Mouse (Mus musculus) spleen, postnatal 4 days (tissue): ENCODE data around the gene Mical1.
A peak's percentile ranks its signal among the peaks of the same experiment; 100 is the strongest.
"Not testable (repeated sequence)": the region's sequence is repeated elsewhere in the genome, so short reads cannot be mapped to it uniquely, and the experiment has no call there.

Experiments
- DNase-seq, 2 experiments: peaks; one replicate each; pipeline ENCODE4 v3.0.0; 2022; ENCODE audit warnings: low spot score in 2 of 2

Mical1 gene

GRCm38 (mm10) chr10:41477278-41478181, 1.4 kb downstream of the Mical1 start:
- peak; percentile 29 to 69 for DNase-seq

DNA sequence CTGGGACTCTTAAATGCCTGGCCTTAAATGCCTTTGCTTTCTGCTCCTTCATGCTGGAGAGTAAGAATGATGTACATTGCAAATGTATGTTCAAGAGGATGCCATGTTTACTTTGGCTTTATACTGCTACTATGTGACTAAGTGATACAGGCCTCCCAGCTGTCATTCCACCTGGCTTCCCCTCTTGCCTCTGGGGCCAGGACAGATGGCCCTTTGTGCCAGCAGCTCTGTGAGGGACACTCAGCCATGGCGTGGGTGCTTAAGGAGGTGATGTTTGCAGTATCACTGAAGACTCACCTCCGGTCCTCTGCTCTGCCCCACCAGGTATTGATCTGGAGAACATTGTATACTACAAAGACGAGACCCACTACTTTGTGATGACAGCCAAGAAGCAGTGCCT, 3.8 kb downstream of the Mical1 start:
- DNase-seq, result no peak

GRCm38 (mm10) chr10:41480938-41481880, 5.1 kb downstream of the Mical1 start:
- no peak for DNase-seq

DNA sequence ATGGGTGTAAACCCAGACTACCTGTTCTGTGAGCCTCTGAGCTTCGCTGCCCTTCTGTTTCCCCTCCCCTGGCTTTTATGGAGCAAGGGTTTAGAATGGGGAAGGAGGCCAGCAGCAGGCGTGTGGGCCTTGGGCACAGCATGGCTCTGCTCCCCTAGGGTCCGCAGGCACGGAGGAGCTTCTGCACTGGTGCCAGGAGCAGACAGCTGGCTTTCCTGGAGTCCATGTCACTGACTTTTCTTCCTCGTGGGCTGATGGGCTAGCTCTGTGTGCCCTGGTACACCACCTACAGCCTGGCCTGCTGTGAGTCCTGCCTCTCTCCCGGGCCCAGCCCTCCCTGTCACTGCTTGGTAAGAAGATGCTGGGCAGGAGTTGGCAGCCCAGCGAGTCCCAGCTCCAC, 6.3 kb downstream of the Mical1 start:
- DNase-seq, result no peak

- no peak for DNase-seq
These were observed 9.7 kb downstream of the Mical1 start for GRCm38 (mm10) chr10:41485778-41486177.

DNA sequence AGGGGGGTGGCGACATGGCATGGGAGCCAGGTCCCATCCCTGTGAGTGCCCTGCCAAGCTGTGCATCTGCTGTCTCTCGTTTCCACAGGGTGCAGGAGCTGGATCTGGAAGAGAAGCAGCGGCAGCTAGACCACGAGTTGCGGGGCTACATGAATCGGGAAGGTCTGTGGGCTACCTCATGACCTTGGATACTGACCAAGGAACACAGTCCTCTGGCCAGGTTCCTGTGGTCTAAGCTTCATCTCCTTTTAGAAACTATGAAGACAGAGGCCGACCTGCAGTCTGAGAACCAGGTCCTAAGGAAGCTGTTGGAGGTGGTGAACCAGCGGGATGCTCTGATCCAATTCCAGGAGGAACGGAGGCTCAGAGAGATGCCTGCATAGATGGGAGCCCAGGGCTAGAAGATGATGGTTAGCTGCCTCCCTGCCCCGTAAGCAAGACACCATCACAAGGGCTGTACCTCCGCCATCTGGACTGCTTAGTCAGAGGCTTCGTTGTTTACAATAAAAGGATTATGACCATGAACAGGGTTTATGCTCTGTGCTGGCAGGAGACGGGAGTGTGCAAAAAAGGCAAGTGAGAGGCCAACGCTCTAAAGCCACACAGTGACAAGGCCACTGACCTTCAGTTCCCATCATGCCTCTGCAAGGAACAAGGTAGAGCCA, 10.5 kb downstream of the Mical1 start:
- no peak for DNase-seq

- DNase-seq, result no peak
These were observed 12.8 kb downstream of the Mical1 start for GRCm38 (mm10) chr10:41488877-41489276.

- no peak for DNase-seq
These were observed 13.2 kb downstream of the Mical1 start for GRCm38 (mm10) chr10:41489294-41489693.

GRCm38 (mm10) chr10:41489708-41490517, 13.8 kb downstream of the Mical1 start, which contains the start of the genes Smpd2 and Ppil6:
TSS of gene Smpd2 (minus strand) at chr10:41490369.
TSS of gene Ppil6 (plus strand) at chr10:41490439.
- peak; percentile 88 to 92 for DNase-seq

DNA sequence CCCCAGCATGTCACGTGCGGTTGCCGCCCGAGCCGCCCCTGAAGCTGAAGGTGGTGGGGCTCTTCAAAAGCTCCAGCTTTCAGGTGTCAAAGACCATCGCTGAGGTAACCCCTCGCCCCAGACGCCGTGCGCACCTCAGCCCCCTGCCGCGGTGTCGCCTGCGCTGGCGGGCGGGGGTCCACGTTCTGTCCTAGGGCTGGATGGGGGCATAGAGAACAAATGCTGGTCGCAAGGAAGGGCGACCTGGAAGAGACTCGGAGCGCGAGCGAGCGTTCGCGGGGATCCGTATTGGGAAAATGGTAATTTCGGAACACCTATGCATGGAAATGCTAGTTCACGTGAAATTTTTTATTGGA, 14.4 kb downstream of the Mical1 start:
- DNase-seq, result no peak

DNA sequence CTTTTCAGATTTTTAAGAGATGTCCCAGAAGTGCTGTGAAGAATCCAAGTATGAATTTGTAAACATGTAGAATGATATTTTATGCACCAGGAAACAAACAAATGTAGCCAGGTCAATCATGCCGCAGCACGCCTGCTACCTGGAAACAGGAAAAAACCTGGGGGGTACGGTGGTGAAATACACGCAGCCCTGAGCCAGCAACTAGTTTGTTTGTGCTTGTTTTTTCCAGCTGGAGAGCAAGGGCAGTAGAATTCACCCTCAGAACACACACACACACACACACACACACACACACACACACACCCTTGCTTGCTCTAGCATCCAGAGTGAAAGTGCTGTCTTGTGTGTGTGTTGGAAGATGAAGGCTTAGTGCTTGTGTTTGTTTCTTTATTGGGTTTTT, 15.0 kb downstream of the Mical1 start:
- no peak for DNase-seq

- DNase-seq, result no peak
These were observed 24.8 kb downstream of the Mical1 start for GRCm38 (mm10) chr10:41500941-41501340.

DNA sequence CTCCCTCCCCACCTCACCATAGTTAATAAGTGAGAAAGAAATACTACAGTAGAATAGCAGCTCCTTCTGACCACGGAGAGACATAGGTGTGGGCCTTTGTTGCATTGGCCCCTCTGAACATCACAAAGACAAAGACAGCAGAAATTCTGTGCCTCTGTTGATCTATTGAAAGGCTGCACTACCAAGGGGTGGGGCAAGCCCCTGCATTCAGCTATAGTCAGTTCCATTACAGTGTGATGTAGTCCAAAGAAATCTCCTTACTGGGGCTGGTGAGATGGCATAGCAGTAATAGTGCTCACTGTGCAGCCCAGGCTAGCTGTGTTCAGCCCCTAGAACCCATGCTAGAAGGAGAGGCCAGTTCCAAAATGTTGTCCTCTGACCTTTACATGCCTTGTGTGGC, 28.9 kb downstream of the Mical1 start:
- DNase-seq, result no peak

GRCm38 (mm10) chr10:41505446-41505845, 29.3 kb downstream of the Mical1 start:
- DNase-seq, result not testable (repeated sequence)

GRCm38 (mm10) chr10:41509160-41509559, 33.0 kb downstream of the Mical1 start:
- no peak for DNase-seq

DNA sequence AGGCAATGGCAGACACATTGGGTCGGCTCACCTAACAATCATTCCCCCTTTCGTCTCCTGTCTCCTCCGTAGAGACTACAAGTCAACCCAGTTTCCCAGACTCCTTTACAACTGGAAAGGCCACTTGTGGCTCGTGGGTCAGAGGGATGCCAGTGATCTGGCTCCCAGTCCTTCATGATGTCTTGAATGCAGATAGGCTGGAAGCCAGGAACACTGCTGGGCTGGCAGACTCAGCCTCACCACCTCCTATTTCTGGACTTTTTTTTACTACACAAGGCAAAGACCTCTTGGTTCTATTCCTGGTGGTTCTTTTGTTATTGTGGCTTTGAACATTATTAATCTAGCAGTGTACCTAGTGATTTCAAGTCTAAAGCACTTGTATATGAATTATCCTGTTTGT, 38.2 kb downstream of the Mical1 start:
- no peak for DNase-seq

- no peak for DNase-seq
These were observed 38.8 kb downstream of the Mical1 start for GRCm38 (mm10) chr10:41514921-41515320.

GRCm38 (mm10) chr10:41518508-41518980, 42.4 kb downstream of the Mical1 start:
- peak; percentile 75 to 87 for DNase-seq

GRCm38 (mm10) chr10:41518981-41519618, 43.0 kb downstream of the Mical1 start, which contains the start of gene Cd164:
TSS of gene Cd164 (plus strand) at chr10:41519414.
- DNase-seq, result peak; percentile 91 to 97
